Mouse (Mus musculus) midbrain, embryonic 13.5 days (tissue): ENCODE results near the gene Psip1. TPM values are rescaled to one million over a fixed set of nuclear protein-coding genes. Genes with fewer than 3 reads are reported as not detected.
A peak's percentile ranks its signal among the peaks of the same experiment; 100 is the strongest.

ENCODE experiments used
- ATAC-seq: fragments of 200-750 bp; cut with Nextera tagmentation; 2 replicates; pipeline ENCODE4 v1.8.0; 2017; ENCODE audit warnings: mild to moderate bottlenecking, moderate TSS enrichment, moderate library complexity
- H3K27ac ChIP-seq: fragments of 300-500 bp; sonication (generic); 2 replicates; pipeline ENCODE4 v1.5.1; 2015; ENCODE audit warnings: inconsistent platforms, mild to moderate bottlenecking, moderate library complexity
- H3K27me3 ChIP-seq: fragments of 300-500 bp; sonication (generic); 2 replicates; pipeline ENCODE4 v1.6.1; 2015; ENCODE audit warnings: mild to moderate bottlenecking, inconsistent platforms
- H3K36me3 ChIP-seq: fragments of 300-500 bp; sonication (generic); 2 replicates; pipeline ENCODE4 v1.6.1; 2015; ENCODE audit warnings: mild to moderate bottlenecking, inconsistent platforms
- H3K4me1 ChIP-seq: fragments of 300-500 bp; sonication (generic); replicated peaks from 2 replicates; pipeline ENCODE4 v1.6.1; 2015; ENCODE audit warnings: inconsistent platforms
- H3K4me2 ChIP-seq: fragments of 300-500 bp; sonication (generic); replicated peaks from 2 replicates; pipeline ENCODE4 v1.6.1; 2015; ENCODE audit warnings: moderate library complexity, mild to moderate bottlenecking, inconsistent platforms
- H3K4me3 ChIP-seq: fragments of 300-500 bp; sonication (generic); replicated peaks from 2 replicates; pipeline ENCODE4 v1.5.1; 2015; ENCODE audit warnings: mild to moderate bottlenecking, inconsistent platforms
- H3K9ac ChIP-seq: fragments of 300-500 bp; sonication (generic); replicated peaks from 2 replicates; pipeline ENCODE4 v1.6.1; 2015; ENCODE audit warnings: mild to moderate bottlenecking, inconsistent platforms
- H3K9me3 ChIP-seq: fragments of 300-500 bp; sonication (generic); 2 replicates; pipeline ENCODE4 v1.6.1; 2016; ENCODE audit warnings: mild to moderate bottlenecking, inconsistent platforms
- WGBS: fragments of 180-500 bp; shearing (Covaris S2); methylation state at CpG from one replicate; pipeline ENCODE4 v1.1.7; 2015; 5-methylcytosine and 5-hydroxymethylcytosine counted together
- polyA plus RNA-seq: library from polyadenylated mRNA; unstranded; fragments of >200 nt; fragmentation: Nextera tagmentation; extraction: Ambion mirVana; gene quantifications from 2 replicates; pipeline ENCODE4 v1.2.1, GENCODE M21; 2015

Gene Psip1
- polyA plus RNA-seq, 1 experiment from 2014 or later, result 332 TPM

DNA sequence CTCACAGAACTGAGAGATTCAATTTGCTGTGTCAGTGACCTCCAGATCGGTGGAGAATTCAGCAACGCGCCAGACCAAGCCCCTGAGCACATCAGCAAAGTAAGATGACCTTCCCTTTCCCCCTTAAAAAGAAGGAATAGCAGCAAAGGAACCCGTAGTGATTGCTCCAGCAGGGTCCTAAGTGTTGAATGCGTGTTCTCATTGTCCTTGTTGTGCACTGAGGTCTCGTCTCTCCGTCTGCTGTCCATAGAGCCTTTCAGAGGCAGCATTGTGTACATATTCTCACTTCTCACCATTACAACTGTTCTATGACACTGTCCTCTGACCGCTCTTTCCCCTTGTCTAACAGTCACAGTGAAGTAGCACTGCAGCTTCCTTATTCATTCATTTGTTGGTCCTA, 49.9 kb downstream of the Psip1 start:
- H3K9me3 ChIP-seq, result no peaks in the 10 kb centered on the region
- 93% methylated on average over 8 of the region's 8 CpGs for WGBS
- H3K27me3 ChIP-seq, result no peaks in the 10 kb centered on the region
- H3K36me3 ChIP-seq, result peaks cover 87% of the 10 kb centered on the region
- no peak overlapping the region for H3K27ac ChIP-seq
- ATAC-seq, result no peak
- no peak overlapping the region for H3K4me2 ChIP-seq
- H3K4me1 ChIP-seq, result no peaks in the 10 kb centered on the region
- H3K4me3 ChIP-seq, result no peak overlapping the region
- H3K9ac ChIP-seq, result no peak overlapping the region

GRCm38 (mm10) chr4:83432901-83433300, 53.4 kb downstream of the Psip1 start:
- no peak for ATAC-seq
- Histone ChIP-seq H3K4me1 (no peaks in the 10 kb centered on the region), H3K27me3 (no peaks in the 10 kb centered on the region), H3K27ac (no peak overlapping the region), H3K36me3 (peaks cover 80% of the 10 kb centered on the region), H3K9ac (no peak overlapping the region), H3K4me2 (no peak overlapping the region), H3K9me3 (no peaks in the 10 kb centered on the region), H3K4me3 (no peak overlapping the region)
- WGBS, result 96% methylated on average over 6 of the region's 6 CpGs

DNA sequence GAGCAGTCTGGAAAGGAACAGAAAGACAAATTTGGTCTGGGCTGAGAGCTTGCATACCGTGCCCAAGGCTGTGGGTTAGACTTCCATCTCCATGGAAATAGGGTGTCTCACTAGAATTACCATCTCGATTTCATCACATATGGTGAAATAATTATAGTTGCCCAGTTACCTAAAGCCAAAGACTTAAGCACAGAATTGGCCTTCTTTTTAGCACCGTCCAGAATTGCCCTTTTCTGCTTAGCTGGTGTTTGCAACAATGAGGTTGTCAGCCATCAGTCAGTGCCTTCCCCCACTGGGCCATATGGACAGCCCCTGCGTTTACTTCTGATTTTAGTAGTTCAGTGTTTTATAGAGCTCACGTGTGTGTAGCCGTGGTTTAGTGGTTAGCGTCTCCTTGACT, 54.3 kb downstream of the Psip1 start:
- WGBS, result 94% methylated on average over 7 of the region's 7 CpGs
- no peak overlapping the region for H3K9ac ChIP-seq

DNA sequence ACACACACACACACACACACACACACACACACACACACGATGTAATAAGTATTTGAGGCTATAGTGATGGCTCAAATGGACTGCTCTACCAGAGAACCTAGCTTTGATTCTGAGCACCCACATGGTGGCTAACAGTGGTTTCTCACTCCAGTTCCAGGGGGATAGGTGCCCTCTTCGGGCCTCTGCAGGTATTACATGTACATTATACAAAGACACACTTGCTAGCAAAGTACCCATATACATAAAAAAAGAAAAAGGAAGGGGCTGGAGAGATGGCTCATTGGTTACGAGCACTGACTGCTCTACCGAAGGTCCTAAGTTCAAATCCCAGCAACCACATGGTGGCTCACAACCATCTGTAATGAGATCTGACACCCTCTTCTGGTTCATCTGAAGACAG, 57.4 kb downstream of the Psip1 start:
- Histone ChIP-seq H3K4me2 (no peak overlapping the region), H3K27ac (no peak overlapping the region), H3K9ac (no peak overlapping the region), H3K4me1 (no peaks in the 10 kb centered on the region), H3K36me3 (peaks cover 72% of the 10 kb centered on the region), H3K9me3 (no peaks in the 10 kb centered on the region), H3K4me3 (no peak overlapping the region), H3K27me3 (no peaks in the 10 kb centered on the region)
- ATAC-seq, result no peak
- 94% methylated on average over 4 of the region's 4 CpGs for WGBS

More for the DNA sequence above, 54.3 kb downstream of the Psip1 start:
- H3K4me3 ChIP-seq, result no peak overlapping the region
- no peaks in the 10 kb centered on the region for H3K27me3 ChIP-seq
- peaks cover 82% of the 10 kb centered on the region for H3K36me3 ChIP-seq
- no peak overlapping the region for H3K4me2 ChIP-seq
- H3K9me3 ChIP-seq, result no peaks in the 10 kb centered on the region
- no peak for ATAC-seq
- H3K4me1 ChIP-seq, result no peaks in the 10 kb centered on the region
- no peak overlapping the region for H3K27ac ChIP-seq

- Histone ChIP-seq H3K4me2 (no peak overlapping the region), H3K4me1 (no peaks in the 10 kb centered on the region), H3K4me3 (no peak overlapping the region), H3K27me3 (no peaks in the 10 kb centered on the region), H3K27ac (no peak overlapping the region), H3K9me3 (no peaks in the 10 kb centered on the region), H3K9ac (no peak overlapping the region), H3K36me3 (peaks cover 72% of the 10 kb centered on the region)
- no peak for ATAC-seq
- WGBS, result 94% methylated on average over 8 of the region's 8 CpGs
Measured at GRCm38 (mm10) chr4:83427696-83428095, 58.6 kb downstream of the Psip1 start.

- WGBS, result 98% methylated on average over 7 of the region's 7 CpGs
- Histone ChIP-seq H3K4me1 (no peaks in the 10 kb centered on the region), H3K4me2 (no peak overlapping the region), H3K27me3 (no peaks in the 10 kb centered on the region), H3K27ac (no peak overlapping the region), H3K36me3 (peaks cover 75% of the 10 kb centered on the region), H3K9me3 (no peaks in the 10 kb centered on the region), H3K9ac (no peak overlapping the region), H3K4me3 (no peak overlapping the region)
- ATAC-seq, result no peak
Measured at GRCm38 (mm10) chr4:83427141-83427540, 59.1 kb downstream of the Psip1 start.

DNA sequence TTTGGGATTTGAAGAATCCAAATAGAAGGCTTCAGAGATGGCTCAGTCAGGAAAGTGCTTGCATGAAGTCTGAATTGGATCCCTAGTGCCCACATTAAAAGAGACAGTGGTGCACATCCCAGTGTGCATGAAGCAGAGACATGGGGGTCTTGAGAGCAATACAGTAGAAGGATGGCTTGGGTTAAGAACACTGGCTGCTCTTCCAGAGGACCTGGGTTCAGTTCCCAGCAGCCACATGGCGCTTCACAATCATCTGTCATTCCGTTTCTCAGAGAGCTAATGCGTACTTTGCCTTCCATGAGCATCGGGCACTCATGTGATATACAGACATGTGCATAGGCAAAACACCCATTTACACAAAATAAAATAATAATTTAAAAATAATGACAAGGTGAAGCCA, 61.1 kb downstream of the Psip1 start:
- no peak for ATAC-seq
- 98% methylated on average over 4 of the region's 4 CpGs for WGBS
- H3K9me3 ChIP-seq, result no peaks in the 10 kb centered on the region
- no peak overlapping the region for H3K27ac ChIP-seq
- no peak overlapping the region for H3K4me3 ChIP-seq
- H3K4me1 ChIP-seq, result 0 out of 2 replicates have a peak, but pooled peaks cover 8% of the 10 kb centered on the region
- no peak overlapping the region for H3K4me2 ChIP-seq
- peaks cover 69% of the 10 kb centered on the region for H3K36me3 ChIP-seq
- no peak overlapping the region for H3K9ac ChIP-seq
- H3K27me3 ChIP-seq, result no peaks in the 10 kb centered on the region

- no peak for ATAC-seq
- Histone ChIP-seq H3K27ac (no peak overlapping the region), H3K4me3 (no peak overlapping the region), H3K4me2 (no peak overlapping the region), H3K27me3 (no peaks in the 10 kb centered on the region), H3K4me1 (peaks cover 19% of the 10 kb centered on the region), H3K9ac (no peak overlapping the region), H3K9me3 (no peaks in the 10 kb centered on the region), H3K36me3 (peaks cover 58% of the 10 kb centered on the region)
- WGBS, result 95% methylated on average over 6 of the region's 6 CpGs
Measured at GRCm38 (mm10) chr4:83423641-83424040, 62.6 kb downstream of the Psip1 start.

DNA sequence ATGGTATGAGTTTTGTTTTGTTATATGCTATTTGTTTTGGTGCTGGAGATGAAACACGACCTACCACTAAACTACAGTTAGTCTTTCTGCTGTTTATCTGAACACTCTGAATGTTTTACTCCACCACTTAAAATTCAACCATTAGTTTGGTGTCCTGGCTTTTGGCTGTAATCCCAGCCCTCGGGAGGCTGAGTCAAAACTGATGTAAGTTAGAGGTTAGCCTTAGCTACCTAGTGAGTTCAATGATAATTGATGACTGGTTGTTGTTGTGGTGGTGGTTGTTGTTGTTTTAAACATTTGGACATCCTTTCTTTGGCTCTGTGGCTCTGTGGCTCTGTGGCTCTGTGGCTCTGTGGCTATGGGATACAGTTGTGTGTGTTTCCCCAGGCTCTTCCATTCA, 67.5 kb downstream of the Psip1 start:
- Histone ChIP-seq H3K27ac (0 out of 2 replicates have a peak overlapping the region, but pooled peaks have one; percentile 94), H3K4me1 (peaks cover 26% of the 10 kb centered on the region), H3K9me3 (peaks cover 4% of the 10 kb centered on the region; the same call in 1 of the 2 replicates), H3K36me3 (peaks cover 20% of the 10 kb centered on the region), H3K4me2 (peak overlapping the region; percentile 70), H3K4me3 (peak overlapping the region; percentile 100), H3K27me3 (no peaks in the 10 kb centered on the region), H3K9ac (peak overlapping the region; percentile 99)
- 83% methylated on average over 2 of the region's 2 CpGs for WGBS
- ATAC-seq, result no peak

DNA sequence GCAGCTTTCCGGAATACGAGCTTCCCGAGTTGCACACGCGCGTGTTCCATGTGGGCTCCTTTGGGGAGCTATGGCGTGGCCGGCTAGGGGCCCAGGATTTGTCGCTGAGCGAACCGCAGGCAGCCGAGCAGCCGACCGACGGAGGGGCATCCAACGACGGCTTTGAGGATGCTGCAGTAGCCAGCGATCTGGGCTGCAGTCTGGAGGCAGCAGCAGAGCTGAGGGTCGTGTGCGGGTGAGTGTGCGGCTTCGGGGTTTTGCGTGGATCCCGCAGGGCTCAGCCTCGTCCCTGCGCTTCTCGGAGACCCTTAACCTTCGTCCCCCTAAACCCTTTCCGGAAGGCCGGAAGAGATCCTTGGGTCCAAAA, 68.5 kb downstream of the Psip1 start:
- peaks cover 26% of the 10 kb centered on the region for H3K4me1 ChIP-seq
- H3K4me3 ChIP-seq, result peak overlapping the region; percentile 100
- H3K9me3 ChIP-seq, result peaks cover 4% of the 10 kb centered on the region; the same call in 1 of the 2 replicates
- WGBS, result under 1% methylated on average over 30 of the region's 30 CpGs
- ATAC-seq, result peak; percentile 82
- H3K27me3 ChIP-seq, result no peaks in the 10 kb centered on the region
- H3K36me3 ChIP-seq, result peaks cover 10% of the 10 kb centered on the region
- peak overlapping the region; percentile 70 for H3K4me2 ChIP-seq
- H3K27ac ChIP-seq, result peak overlapping the region; percentile 94
- H3K9ac ChIP-seq, result peak overlapping the region; percentile 99

DNA sequence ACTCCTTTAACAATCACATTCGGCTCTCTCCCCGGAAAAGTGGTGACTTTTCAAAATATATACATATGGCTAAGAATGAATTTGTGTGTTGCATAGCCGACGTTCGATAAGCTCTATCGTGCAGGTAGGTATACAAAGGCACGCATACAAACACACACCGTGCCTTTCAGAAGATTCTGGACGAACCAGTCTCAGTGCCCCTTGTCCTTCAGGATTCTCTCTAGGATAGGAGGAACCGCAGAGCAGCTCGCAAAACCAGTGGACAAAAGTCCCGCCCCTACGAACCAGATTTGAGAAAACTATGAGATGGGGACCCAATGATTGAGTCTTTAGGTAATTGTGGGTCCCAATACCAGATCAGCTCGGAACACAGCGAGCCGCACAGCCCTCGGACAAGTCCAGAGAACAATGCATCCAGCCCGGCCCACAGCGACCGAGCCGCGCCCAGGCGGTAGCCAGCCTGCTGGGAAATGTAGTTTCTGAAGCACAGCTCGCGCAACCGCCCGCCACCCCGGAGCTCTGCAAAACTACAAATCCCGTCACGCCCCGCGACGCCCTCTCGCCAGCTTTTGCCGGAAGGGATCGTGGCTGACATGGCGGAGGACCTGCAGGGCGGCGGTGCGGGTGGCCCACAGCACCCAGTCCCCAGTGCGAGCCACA, 69.0 kb downstream of the Psip1 start, which contains the start of gene Snapc3:
TSS of gene Snapc3 (plus strand) at position 565 of the 660 bp plus-strand sequence.
- WGBS, result 1% methylated on average over 41 of the region's 41 CpGs
- peak; percentile 100 for ATAC-seq
- Histone ChIP-seq H3K9me3 (peaks cover 4% of the 10 kb centered on the region; the same call in 1 of the 2 replicates), H3K36me3 (peaks cover 5% of the 10 kb centered on the region; the same call in 1 of the 2 replicates), H3K4me1 (peaks cover 26% of the 10 kb centered on the region), H3K9ac (peak within 1 kb of the TSS; percentile 99), H3K27me3 (no peaks in the 10 kb centered on the region), H3K4me3 (peak within 1 kb of the TSS; percentile 100), H3K4me2 (peak within 1 kb of the TSS; percentile 70), H3K27ac (peak within 1 kb of the TSS; percentile 94)

DNA sequence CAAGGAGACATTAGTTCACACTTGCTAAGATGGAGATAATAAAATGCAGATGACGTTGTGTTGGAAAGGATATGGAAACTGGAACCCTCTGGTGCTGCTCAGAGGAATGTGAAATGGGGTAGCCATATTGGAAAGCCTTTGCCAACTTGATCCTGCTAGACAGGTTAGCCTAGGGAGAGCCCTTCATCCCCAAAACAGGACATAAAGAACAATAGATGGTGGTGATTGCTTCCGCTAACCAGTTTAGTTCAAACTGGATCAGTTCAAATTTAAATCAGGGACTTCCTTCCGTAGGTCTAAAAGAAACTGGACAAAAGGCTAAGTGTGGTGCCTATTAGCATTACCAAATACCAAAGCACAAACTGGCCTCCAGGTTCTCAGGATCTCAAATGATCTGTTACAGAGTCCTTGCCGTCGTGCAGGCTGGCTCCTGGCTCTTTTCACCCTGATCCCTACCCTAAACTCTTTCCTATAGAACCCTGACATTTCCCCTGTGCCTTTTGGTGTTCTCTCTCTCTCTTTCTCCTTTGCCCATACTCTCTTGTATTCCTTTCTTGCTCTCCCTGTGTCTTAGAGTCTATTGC, 71.9 kb downstream of the Psip1 start:
- H3K36me3 ChIP-seq, result no peaks in the 10 kb centered on the region
- H3K9ac ChIP-seq, result no peak overlapping the region
- no peak for ATAC-seq
- peaks cover 14% of the 10 kb centered on the region for H3K4me1 ChIP-seq
- no peak overlapping the region for H3K4me3 ChIP-seq
- H3K4me2 ChIP-seq, result no peak overlapping the region
- H3K27ac ChIP-seq, result no peak overlapping the region
- 77% methylated on average over 5 of the region's 5 CpGs for WGBS
- no peaks in the 10 kb centered on the region for H3K27me3 ChIP-seq
- H3K9me3 ChIP-seq, result peaks cover 4% of the 10 kb centered on the region; the same call in 1 of the 2 replicates
